Mouse (Mus musculus): ENCODE data around the gene Cpeb4. TPM values are rescaled to one million over a fixed set of nuclear protein-coding genes. Genes with fewer than 3 reads are reported as not detected.
A peak's percentile ranks its signal among the peaks of the same experiment; 100 is the strongest.
"Not testable (repeated sequence)": the region's sequence is repeated elsewhere in the genome, so short reads cannot be mapped to it uniquely, and the experiment has no call there.

The Cpeb4 gene
- polyA plus RNA-seq, 1 experiment from 2014 or later, result 5.9 TPM

DNA sequence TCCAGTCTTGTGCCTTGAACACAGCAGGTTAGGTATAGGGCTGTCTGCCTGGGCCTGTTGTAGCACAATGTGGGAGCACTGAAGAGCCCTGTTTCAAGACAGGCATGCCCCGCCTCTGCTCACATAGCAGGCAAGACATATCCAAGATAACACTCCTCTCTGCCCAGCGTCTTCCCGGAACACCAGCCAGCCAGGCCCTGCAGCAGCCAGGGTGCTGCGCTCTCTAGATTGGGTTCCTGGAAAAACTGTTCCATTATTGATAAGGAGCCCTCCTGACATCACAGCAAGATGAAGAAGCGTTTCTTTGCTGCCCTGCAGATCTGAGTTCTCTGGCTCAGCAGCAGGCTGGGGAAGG is 28.2 kb upstream of the Cpeb4 start:
- H3K36me3 ChIP-seq (ENCODE audit: insufficient read depth, low read length), result no peaks in the 10 kb centered on the region
- H3K4me1 ChIP-seq (ENCODE audit: insufficient read depth, low read depth, low read length), result peaks cover 3% of the 10 kb centered on the region; the same call in 1 of the 2 replicates
- H3K27ac ChIP-seq (ENCODE audit: low read length), result no peak overlapping the region
- 51% methylated on average over 5 of the region's 5 CpGs for WGBS
- ATAC-seq (peak; percentile 44), DNase-seq (ENCODE audit: low spot score) (no peak)
- no peak overlapping the region for H3K9ac ChIP-seq (replicated peaks; ENCODE audit: low read depth)
- H3K4me3 ChIP-seq (ENCODE audit: low read depth, low read length), result no peak overlapping the region
- TF ChIP-seq CTCF (IDR thresholded peaks at IDR 0.05), result no peak
- TF ChIP-seq EP300 (IDR thresholded peaks at IDR 0.05), result peak; percentile 26; the same call in 1 of the 2 replicates
- no peaks in the 10 kb centered on the region for H3K27me3 ChIP-seq (replicated peaks; ENCODE audit: insufficient read depth, low read length)
- H3K4me2 ChIP-seq (replicated peaks; ENCODE audit: low read depth, low read length), result no peak overlapping the region
- no peaks in the 10 kb centered on the region for H3K9me3 ChIP-seq (ENCODE audit: low read length)

DNA sequence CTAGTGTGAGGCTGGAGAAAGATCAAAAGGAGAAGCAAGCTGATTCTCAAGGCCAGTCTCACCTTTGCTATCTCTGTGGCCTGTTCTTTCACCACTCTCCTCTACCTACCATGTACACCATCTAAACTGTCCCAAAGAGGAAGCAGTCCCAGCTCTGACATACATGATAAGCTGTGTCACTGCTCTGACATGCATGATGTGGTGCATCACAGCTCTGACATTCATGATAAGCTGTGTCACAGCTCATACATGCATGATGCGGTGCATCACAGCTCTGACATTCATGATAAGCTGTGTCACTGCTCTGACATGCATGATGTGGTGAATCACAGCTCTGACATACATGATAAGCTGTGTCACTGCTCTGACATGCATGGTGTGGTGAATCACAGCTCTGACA is 26.9 kb upstream of the Cpeb4 start:
- H3K27ac ChIP-seq (ENCODE audit: low read length); H3K36me3 ChIP-seq (ENCODE audit: insufficient read depth, low read length); H3K4me1 ChIP-seq (ENCODE audit: insufficient read depth, low read depth, low read length); H3K4me3 ChIP-seq (ENCODE audit: low read depth, low read length); H3K9ac ChIP-seq (replicated peaks; ENCODE audit: low read depth); ATAC-seq; H3K9me3 ChIP-seq (ENCODE audit: low read length); H3K27me3 ChIP-seq (replicated peaks; ENCODE audit: insufficient read depth, low read length); H3K4me2 ChIP-seq (replicated peaks; ENCODE audit: low read depth, low read length); DNase-seq (ENCODE audit: low spot score): not testable (repeated sequence)
- WGBS, result 94% methylated on average over 1 of the region's 1 CpGs

- 73% methylated on average over 9 of the region's 9 CpGs for WGBS
- no peaks in the 10 kb centered on the region for H3K4me1 ChIP-seq (ENCODE audit: insufficient read depth, low read depth, low read length)
- ATAC-seq (no peak), DNase-seq (ENCODE audit: low spot score) (no peak)
- no peak for TF ChIP-seq CTCF (IDR thresholded peaks at IDR 0.05)
- TF ChIP-seq EP300 (IDR thresholded peaks at IDR 0.05), result no peak
- no peak overlapping the region for H3K9ac ChIP-seq (replicated peaks; ENCODE audit: low read depth)
- H3K4me3 ChIP-seq (ENCODE audit: low read depth, low read length), result no peak overlapping the region
- no peaks in the 10 kb centered on the region for H3K9me3 ChIP-seq (ENCODE audit: low read length)
- H3K27ac ChIP-seq (ENCODE audit: low read length), result no peak overlapping the region
- no peak overlapping the region for H3K4me2 ChIP-seq (replicated peaks; ENCODE audit: low read depth, low read length)
- no peaks in the 10 kb centered on the region for H3K36me3 ChIP-seq (ENCODE audit: insufficient read depth, low read length)
- no peaks in the 10 kb centered on the region for H3K27me3 ChIP-seq (replicated peaks; ENCODE audit: insufficient read depth, low read length)
These were observed 25.1 kb upstream of the Cpeb4 start for GRCm38 (mm10) chr11:31846771-31847468.

DNA sequence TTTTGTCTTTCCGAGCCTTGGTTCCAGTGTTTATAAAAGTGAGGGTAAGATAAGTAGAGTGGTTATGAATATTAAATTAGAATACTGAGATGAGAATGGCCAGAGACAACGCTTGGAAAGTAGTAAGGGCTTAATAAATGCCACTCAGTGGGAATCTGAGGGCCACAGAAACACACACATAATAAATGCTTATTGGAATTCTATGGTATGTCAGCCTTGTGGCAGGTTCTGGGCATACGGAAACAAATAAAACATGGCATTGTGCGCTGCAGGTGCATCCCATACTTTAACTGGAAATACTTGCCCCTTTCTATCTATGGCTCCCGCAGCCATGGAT is 24.6 kb upstream of the Cpeb4 start:
- no peak overlapping the region for H3K4me2 ChIP-seq (replicated peaks; ENCODE audit: low read depth, low read length)
- H3K9ac ChIP-seq (replicated peaks; ENCODE audit: low read depth), result no peak overlapping the region
- no peaks in the 10 kb centered on the region for H3K27me3 ChIP-seq (replicated peaks; ENCODE audit: insufficient read depth, low read length)
- TF ChIP-seq EP300 (IDR thresholded peaks at IDR 0.05), result no peak
- DNase-seq (ENCODE audit: low spot score), result no peak
- no peaks in the 10 kb centered on the region for H3K9me3 ChIP-seq (ENCODE audit: low read length)
- WGBS, result 86% methylated on average over 5 of the region's 5 CpGs
- no peaks in the 10 kb centered on the region for H3K4me1 ChIP-seq (ENCODE audit: insufficient read depth, low read depth, low read length)
- no peak for ATAC-seq
- no peaks in the 10 kb centered on the region for H3K36me3 ChIP-seq (ENCODE audit: insufficient read depth, low read length)
- H3K4me3 ChIP-seq (ENCODE audit: low read depth, low read length), result no peak overlapping the region
- no peak overlapping the region for H3K27ac ChIP-seq (ENCODE audit: low read length)

DNA sequence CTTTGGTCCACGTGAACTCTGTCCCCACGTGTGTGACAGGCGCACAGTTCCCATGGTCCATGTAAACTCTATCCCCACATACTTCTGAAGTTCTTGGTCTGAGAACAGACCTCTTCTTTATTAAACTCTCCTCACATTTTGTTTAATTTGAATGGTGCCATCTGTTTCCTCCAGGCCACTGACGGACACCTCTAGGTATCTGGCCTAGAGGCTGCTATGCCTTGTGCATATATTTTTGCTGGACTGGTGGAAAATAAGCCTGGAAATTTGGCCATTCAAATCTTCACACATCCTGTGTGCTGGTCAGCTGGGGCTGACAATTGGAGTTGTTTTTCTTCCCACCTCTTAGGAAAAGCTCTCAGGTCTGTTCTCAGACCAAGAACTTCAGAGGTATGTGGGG is 23.3 kb upstream of the Cpeb4 start:
- 82% methylated on average over 4 of the region's 4 CpGs for WGBS

GRCm38 (mm10) chr11:31850156-31850775 is 21.7 kb upstream of the Cpeb4 start:
- H3K9ac ChIP-seq (replicated peaks; ENCODE audit: low read depth), result no peak overlapping the region
- H3K9me3 ChIP-seq (ENCODE audit: low read length), result no peaks in the 10 kb centered on the region
- no peaks in the 10 kb centered on the region for H3K27me3 ChIP-seq (replicated peaks; ENCODE audit: insufficient read depth, low read length)
- no peak for DNase-seq (ENCODE audit: low spot score)
- H3K27ac ChIP-seq (ENCODE audit: low read length), result no peak overlapping the region
- H3K4me1 ChIP-seq (ENCODE audit: insufficient read depth, low read depth, low read length), result no peaks in the 10 kb centered on the region
- H3K4me3 ChIP-seq (ENCODE audit: low read depth, low read length), result no peak overlapping the region
- 76% methylated on average over 3 of the region's 3 CpGs for WGBS
- H3K36me3 ChIP-seq (ENCODE audit: insufficient read depth, low read length), result no peaks in the 10 kb centered on the region
- TF ChIP-seq CTCF (IDR thresholded peaks at IDR 0.05), result no peak
- no peak for TF ChIP-seq EP300 (IDR thresholded peaks at IDR 0.05)
- H3K4me2 ChIP-seq (replicated peaks; ENCODE audit: low read depth, low read length), result no peak overlapping the region
- no peak for ATAC-seq

More for the DNA sequence above, 23.3 kb upstream of the Cpeb4 start:
- H3K9me3 ChIP-seq (ENCODE audit: low read length), result no peaks in the 10 kb centered on the region
- no peak overlapping the region for H3K9ac ChIP-seq (replicated peaks; ENCODE audit: low read depth)
- H3K4me2 ChIP-seq (replicated peaks; ENCODE audit: low read depth, low read length), result no peak overlapping the region
- H3K4me3 ChIP-seq (ENCODE audit: low read depth, low read length), result no peak overlapping the region
- H3K36me3 ChIP-seq (ENCODE audit: insufficient read depth, low read length), result no peaks in the 10 kb centered on the region
- no peaks in the 10 kb centered on the region for H3K27me3 ChIP-seq (replicated peaks; ENCODE audit: insufficient read depth, low read length)
- ATAC-seq, result no peak
- H3K27ac ChIP-seq (ENCODE audit: low read length), result no peak overlapping the region
- TF ChIP-seq CTCF (IDR thresholded peaks at IDR 0.05) (no peak), EP300 (IDR thresholded peaks at IDR 0.05) (no peak)
- H3K4me1 ChIP-seq (ENCODE audit: insufficient read depth, low read depth, low read length), result no peaks in the 10 kb centered on the region
- no peak for DNase-seq (ENCODE audit: low spot score)
